Mouse (Mus musculus) liver, adult 2 months (tissue): ENCODE results near the gene Casr.

Source experiments
- CTCF ChIP-seq: fragments of 200-500 bp; IDR thresholded peaks from 2 replicates; pipeline ENCODE4 v1.5.1; 2011; ENCODE audit warnings: low read depth, low read length, control low read depth
- POLR2A ChIP-seq: fragments of 200-500 bp; IDR thresholded peaks from 2 replicates; pipeline ENCODE4 v1.6.1; 2011; ENCODE audit warnings: low read length, control low read depth; ENCODE audit not compliant: insufficient read depth; ENCODE audit errors: extremely low read depth

DNA sequence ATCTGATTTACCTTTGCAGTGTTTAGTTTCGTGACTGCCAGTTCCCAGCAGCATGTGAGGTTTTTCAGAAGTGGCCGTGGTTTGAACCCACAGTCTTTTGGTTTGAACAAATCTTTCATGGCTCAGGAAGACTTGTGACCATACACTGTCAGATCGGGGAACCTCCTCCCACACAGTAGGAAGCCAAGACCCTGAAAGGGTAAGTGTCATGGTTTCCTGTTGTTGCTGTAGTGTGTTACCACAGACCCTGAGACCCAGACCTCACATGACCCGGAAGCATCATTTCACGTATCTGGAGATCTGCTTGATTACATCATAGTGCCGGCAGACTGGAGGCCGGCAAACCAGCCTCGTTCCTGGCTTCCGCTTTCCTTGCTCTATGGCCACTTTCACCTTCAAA is 85.1 kb downstream of the Casr start:
- no peak for TF ChIP-seq CTCF
- no peak for TF ChIP-seq POLR2A
